Mouse (Mus musculus): ENCODE data around the gene Pdia3. TPM values are rescaled to one million over a fixed set of nuclear protein-coding genes. Genes with fewer than 3 reads are reported as not detected.

Pdia3 gene
- 841 TPM for polyA plus RNA-seq (2014; fragmentation: Illumina TruSeq; extraction: RNeasy Lipid Tissue Mini Kit (QIAGEN cat#74804); ENCODE audit: low read depth, low replicate concordance)

DNA sequence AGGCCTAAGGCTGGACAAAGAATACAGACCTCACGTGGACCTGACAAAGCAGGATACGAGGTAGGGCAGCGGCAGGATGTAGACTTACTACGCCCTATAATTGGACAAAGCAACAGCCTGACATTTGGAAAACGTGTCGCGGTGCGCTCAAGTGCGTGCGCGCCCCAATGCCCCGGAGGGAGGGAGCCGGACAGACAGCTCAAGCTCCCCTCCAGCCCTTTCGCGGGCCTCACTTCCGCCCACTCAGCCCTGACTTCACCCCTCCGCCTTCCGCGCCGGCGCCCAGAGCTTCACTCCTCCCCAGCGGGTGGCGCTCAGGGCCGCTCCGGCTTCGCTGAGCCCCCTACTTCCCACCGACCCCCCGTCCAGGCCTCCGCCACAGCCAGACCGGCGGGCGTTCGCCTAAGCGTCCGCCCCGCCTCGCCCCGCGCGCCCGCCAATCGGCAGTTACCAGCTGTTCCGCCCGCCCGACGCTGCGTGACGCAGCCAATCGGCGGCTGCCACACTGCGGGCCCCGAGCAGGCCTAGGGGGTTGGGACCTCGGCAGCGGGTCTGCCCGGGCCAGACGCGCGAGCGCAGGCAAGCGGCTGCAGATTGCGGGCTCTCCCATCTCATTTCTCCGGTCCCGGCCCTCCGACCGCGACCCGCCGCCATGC, at the start of gene Pdia3, which contains the start of gene Catsper2:
Pdia3 (plus strand) TSS at position 389 of the 656 bp plus-strand sequence.
Catsper2 (minus strand) TSS at position 406 of the 656 bp plus-strand sequence.

DNA sequence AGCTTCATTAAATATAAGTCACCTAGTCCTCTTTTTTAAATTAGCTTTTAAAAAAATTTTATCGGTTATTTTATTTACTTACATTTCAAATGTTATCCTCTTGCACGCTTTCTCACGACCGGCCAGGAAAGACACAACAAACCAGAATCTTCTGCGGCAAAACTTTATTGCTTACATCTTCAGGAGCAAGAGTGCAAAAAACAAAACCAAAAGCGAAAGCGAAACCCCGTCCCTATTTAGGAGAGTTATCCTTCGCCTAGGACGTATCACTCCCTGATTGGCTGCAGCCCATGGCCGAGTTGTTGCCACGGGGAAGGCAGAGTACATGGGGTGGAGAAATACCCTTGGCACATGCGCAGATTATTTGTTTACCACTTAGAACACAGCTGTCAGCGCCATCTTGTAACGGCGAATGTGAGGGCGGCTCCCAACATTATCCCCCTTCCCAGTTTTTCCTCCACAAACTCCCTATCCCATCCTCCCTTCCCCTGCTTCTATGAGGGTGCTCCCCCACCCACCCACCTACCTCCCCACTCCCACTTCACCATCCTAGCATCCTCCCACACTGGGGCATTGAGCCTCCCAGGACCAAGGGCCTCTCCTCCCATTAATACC, 26.5 kb upstream of the Pdia3 start, which contains the start of gene Strc:
Strc (minus strand) TSS at position 208 of the 615 bp plus-strand sequence.

DNA sequence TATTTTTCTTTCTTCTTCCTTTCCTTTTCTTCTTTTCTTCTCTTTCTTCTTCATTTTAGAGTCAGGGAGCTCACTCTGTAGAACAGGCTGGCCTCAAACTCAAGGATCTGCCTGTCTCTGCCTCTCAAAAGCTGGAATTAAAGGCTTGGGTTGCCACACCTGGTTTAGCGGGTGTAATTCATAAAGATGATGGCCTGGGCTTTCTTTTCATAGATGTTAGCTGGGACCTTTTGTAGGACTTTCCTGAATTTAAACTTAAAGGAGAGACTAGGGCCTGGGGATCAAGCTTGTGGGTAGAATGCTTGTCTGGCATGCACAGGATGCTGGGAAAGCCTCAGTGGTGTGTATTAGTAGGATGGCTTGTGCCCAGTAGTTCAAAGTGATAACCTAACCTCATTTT, 30.6 kb downstream of the Pdia3 start, which contains the start of gene Ell3:
Ell3 (minus strand) TSS at position 101 of the 400 bp plus-strand sequence.

DNA sequence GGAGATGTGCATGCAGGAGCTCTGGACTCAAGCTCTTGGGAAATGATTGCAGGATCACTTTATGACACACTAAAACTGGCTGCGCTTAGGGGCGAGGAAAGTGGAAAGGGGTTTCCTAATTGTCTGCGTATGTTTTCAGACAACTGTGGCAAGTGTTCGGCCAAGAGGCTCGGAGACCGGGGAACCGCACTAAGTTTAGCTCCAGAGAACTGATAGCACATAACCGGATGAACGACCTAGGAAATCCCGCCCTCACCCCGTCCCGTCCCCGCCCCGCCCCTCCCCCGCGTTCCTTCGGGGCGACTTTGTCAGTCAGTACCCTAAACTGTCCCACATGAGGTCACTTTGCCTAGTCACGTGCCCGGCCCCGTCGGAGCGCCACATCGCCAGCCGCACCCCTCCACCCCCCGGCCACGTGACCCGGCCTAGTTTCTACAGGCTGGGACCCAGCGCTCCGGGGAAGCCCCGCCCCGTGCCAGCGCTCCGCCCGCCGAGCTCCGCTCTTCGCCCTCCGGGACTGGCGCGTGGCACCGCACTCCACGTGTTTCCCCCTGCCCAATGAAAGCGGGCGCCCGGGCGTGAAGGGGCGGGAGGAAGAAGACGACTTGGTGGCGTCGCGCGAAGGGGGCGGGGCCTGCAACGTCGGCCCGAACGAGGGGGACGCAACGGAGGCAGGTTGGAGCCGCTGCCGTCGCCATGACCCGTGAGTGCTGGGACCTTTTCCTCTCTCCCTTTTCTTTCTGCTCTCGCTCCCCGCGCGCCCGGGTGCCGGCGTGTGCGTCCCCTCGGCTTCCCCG, 35.4 kb downstream of the Pdia3 start, which contains the start of gene Serf2:
Serf2 (plus strand) TSS at position 457 of the 797 bp plus-strand sequence.

DNA sequence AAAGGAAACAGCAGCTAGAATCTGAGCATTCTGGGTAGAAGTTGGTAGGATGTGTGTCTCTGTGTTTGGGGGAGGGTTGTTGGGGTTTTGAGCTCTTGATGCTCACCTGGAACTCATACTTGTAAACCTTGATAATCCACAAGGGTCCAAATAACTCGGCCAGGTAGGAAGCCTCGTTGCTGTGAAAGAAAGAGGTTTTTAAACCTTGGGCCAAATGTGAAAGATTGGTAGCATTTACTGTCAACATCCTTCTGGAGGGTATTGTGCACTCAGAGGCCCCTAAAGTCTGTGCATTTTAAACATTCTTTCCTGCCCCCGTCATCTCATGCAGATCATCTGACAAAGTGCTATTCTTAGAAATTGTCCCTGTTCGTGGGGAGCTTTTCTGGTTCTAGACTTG, 39.4 kb downstream of the Pdia3 start, which contains the start of gene Hypk:
Hypk (plus strand) TSS at position 301 of the 400 bp plus-strand sequence.

DNA sequence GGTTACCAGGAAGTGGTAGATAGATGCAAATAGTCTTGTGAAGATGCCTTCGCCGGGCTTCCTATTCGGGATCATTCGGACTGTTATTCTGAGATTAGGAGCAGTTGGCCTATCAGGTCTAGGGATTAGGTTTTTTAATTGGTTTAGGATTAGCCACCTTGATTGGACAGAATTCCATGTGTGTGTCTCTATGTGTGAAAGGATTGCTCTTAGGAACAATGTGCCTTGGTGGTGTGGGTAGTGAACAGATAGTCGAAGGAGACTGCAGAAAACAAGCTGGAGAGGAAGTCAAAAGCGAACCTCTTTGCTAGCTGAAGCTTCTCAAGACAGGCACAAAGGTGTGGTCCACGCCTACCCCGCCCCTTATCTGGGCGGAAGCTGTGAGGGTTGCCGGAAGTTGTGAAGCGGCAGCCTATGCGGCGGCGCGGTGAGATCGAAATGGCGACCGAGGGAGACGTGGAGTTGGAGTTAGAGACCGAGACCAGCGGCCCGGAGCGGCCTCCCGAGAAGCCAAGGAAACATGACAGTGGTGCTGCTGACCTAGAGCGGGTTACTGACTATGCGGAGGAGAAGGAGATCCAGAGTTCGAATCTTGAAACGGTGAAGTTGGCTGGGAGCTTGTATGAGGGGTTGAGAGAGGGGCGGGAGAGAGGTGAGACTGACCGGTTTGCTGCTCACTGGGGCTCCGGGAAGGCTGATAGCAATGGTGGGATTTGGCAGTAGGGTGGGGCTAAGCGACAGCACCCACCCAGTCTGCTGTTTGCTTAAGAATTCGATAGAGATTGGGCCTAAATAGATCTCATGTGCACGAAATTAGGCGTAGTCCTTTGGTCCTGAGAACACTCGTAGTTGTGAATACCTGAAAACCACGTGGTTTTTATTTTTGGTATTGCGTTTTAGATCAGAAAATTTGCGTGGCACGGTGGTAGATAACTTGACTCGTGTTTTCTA, 43.4 kb downstream of the Pdia3 start, which contains the start of gene Serinc4:
Serinc4 (minus strand) TSS at position 90 of the 951 bp plus-strand sequence.

DNA sequence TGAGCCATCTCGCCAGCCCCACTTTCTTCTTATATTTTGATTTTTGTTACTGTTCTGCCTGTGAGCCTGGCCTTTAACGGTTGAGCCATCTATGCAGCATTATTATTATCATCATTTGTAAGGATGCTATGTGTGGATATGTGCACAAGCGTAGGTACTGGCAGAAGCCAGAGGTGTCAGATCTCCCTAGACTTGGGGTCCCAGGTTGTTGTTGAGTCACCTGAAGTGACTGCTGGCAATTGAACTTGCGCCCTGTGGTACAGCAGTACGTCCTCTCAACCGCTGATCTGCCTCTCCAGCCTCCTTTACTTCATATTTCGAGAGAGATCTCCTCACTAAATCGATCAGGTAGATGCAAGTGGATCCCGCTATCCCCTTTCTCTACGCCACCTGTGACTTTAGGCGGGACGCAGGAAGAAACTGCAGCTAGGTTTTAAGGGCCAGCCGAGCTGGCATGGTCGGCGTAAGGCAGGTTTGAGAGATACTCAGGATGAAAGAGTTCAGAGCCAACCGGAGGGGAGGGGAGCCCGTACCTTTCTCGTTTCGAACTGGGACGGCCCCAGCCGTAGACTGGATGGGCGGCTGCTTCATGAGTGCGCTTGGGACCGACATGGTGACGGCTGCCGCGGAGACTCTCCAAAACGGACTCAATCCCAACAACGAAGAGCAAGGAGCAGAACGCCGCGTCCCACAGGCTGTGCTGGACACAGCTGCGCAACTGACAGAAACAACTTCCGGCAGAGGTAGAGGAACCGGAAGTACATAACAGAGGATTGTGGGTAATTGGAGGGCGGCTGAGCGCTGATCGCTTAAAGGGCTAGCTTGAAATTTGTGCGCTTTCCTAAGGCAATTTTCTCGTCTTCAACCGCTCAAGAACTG, 60.0 kb downstream of the Pdia3 start, which contains the start of gene Mfap1b:
Mfap1b (minus strand) TSS at position 767 of the 879 bp plus-strand sequence.

Other genes with a start within 250 kb of the Pdia3 start
- gene Tubgcp4, start 243.1 kb upstream of the Pdia3 start, polyA plus RNA-seq (2014; fragmentation: Illumina TruSeq; extraction: RNeasy Lipid Tissue Mini Kit (QIAGEN cat#74804); ENCODE audit: low read depth, low replicate concordance) = 50.3 TPM
- gene Zscan29, start 242.7 kb upstream of the Pdia3 start, polyA plus RNA-seq (2014; fragmentation: Illumina TruSeq; extraction: RNeasy Lipid Tissue Mini Kit (QIAGEN cat#74804); ENCODE audit: low read depth, low replicate concordance) = 7.7 TPM
- gene Trp53bp1, start 142.4 kb upstream of the Pdia3 start, polyA plus RNA-seq (2014; fragmentation: Illumina TruSeq; extraction: RNeasy Lipid Tissue Mini Kit (QIAGEN cat#74804); ENCODE audit: low read depth, low replicate concordance) = 38.4 TPM
- gene Map1a, start 124.2 kb upstream of the Pdia3 start, polyA plus RNA-seq (2014; fragmentation: Illumina TruSeq; extraction: RNeasy Lipid Tissue Mini Kit (QIAGEN cat#74804); ENCODE audit: low read depth, low replicate concordance) = 0.92 TPM
- 11.1 TPM for gene Ppip5k1, start 58.4 kb upstream of the Pdia3 start, polyA plus RNA-seq (2014; fragmentation: Illumina TruSeq; extraction: RNeasy Lipid Tissue Mini Kit (QIAGEN cat#74804); ENCODE audit: low read depth, low replicate concordance)
- not detected for gene Ckmt1, start 56.1 kb upstream of the Pdia3 start, polyA plus RNA-seq (2014; fragmentation: Illumina TruSeq; extraction: RNeasy Lipid Tissue Mini Kit (QIAGEN cat#74804); ENCODE audit: low read depth, low replicate concordance)
- not detected for gene Strc, start 26.6 kb upstream of the Pdia3 start, polyA plus RNA-seq (2014; fragmentation: Illumina TruSeq; extraction: RNeasy Lipid Tissue Mini Kit (QIAGEN cat#74804); ENCODE audit: low read depth, low replicate concordance)
- 346 TPM for gene Catsper2, start within 50 bp of the Pdia3 start, polyA plus RNA-seq (2014; fragmentation: Illumina TruSeq; extraction: RNeasy Lipid Tissue Mini Kit (QIAGEN cat#74804); ENCODE audit: low read depth, low replicate concordance)
- 3.8 TPM for gene Ell3, start 30.5 kb downstream of the Pdia3 start, polyA plus RNA-seq (2014; fragmentation: Illumina TruSeq; extraction: RNeasy Lipid Tissue Mini Kit (QIAGEN cat#74804); ENCODE audit: low read depth, low replicate concordance)
- gene Serf2, start 35.4 kb downstream of the Pdia3 start, polyA plus RNA-seq (2014; fragmentation: Illumina TruSeq; extraction: RNeasy Lipid Tissue Mini Kit (QIAGEN cat#74804); ENCODE audit: low read depth, low replicate concordance) = 71.2 TPM
- gene Hypk, start 39.5 kb downstream of the Pdia3 start, polyA plus RNA-seq (2014; fragmentation: Illumina TruSeq; extraction: RNeasy Lipid Tissue Mini Kit (QIAGEN cat#74804); ENCODE audit: low read depth, low replicate concordance) = 40.1 TPM
- gene Serinc4, start 43.0 kb downstream of the Pdia3 start, polyA plus RNA-seq (2014; fragmentation: Illumina TruSeq; extraction: RNeasy Lipid Tissue Mini Kit (QIAGEN cat#74804); ENCODE audit: low read depth, low replicate concordance) = 2.7 TPM
- 34.3 TPM for gene Mfap1b, start 60.3 kb downstream of the Pdia3 start, polyA plus RNA-seq (2014; fragmentation: Illumina TruSeq; extraction: RNeasy Lipid Tissue Mini Kit (QIAGEN cat#74804); ENCODE audit: low read depth, low replicate concordance)
- gene Mfap1a, start 92.9 kb downstream of the Pdia3 start, polyA plus RNA-seq (2014; fragmentation: Illumina TruSeq; extraction: RNeasy Lipid Tissue Mini Kit (QIAGEN cat#74804); ENCODE audit: low read depth, low replicate concordance) = 36.1 TPM
- 3.6 TPM for gene Wdr76, start 92.9 kb downstream of the Pdia3 start, polyA plus RNA-seq (2014; fragmentation: Illumina TruSeq; extraction: RNeasy Lipid Tissue Mini Kit (QIAGEN cat#74804); ENCODE audit: low read depth, low replicate concordance)

All from testis, adult 10 weeks (tissue).